Mouse (Mus musculus): ENCODE results near the gene Pdgfc.
"Not testable (repeated sequence)": the region's sequence is repeated elsewhere in the genome, so short reads cannot be mapped to it uniquely, and the experiment has no call there.

Gene Pdgfc

DNA sequence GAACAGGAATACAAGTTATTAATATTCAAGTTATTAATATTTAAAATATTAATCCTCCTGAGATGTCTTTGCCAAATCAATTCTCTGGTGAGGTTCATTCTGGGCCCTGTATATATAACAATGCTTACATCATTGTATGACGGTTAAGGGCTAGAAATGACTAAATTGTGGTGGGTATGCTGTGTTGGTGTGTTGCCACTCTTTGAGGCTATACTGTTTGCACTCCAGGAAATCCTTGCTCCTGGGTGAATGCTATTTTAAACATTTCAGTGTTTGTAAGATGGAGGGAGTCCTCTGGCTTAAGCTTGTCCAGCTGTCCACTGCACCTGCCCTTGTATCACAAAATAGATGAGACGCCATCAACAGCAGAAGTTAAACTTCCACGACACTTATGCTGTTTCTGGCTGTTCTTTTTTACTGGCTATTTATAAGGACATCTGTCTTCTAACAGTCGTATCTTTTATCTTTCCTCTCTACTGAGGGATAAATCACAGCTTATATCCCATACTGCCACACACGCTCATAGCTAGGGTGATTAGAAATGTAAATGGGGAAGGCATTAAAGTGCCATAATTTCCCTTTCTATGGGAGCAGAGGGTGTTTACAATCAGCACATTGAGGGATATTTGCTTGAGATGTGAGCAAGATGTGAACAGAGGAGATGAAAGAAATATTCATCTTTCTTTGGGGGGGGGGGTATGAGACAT, 9.3 kb downstream of the Pdgfc start:
- DNase-seq (ENCODE audit: low read depth, low spot score): no peak

DNA sequence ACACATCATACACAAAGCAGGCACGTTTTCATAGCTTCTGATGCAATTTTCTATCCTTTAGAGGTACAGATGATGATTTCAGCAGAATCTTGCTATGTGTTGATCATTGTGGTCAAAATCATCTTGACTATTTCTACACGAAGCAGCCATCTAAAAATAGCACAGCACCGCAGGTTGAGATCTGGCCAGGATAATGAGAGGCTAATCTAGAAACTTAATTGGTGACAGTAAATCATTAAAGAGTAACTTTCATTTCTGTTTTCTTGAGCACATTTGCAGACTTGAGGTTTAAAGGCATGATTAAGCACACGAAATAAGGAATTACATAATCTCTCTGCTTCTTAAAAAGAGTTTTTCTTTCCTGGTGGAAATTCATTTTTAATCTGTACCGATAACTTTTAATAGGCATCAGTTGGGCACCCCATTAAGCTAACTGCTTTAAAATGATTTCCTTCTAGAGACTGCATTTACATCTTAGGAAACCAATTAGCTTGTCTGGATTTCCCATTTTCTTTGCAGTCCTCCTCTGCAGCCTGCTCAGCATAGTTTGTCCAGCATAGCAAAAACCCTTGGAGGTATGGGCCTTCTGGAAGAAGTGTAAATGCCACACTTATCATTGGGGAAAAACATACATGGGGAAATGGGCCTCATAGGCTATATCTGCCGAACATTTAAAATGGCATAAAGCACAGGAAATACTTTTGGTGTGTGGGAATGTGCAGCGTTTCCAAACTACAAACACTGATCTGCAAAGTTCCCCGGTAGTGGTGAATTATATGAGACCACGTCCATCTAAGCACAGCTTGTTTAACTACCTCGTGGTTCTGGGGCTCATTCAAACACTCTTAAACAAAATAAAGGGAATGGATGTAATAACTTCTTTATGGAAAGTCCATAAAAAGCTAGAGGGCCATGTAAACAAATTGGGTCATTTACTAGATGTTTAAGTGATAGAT, 10.7 kb downstream of the Pdgfc start:
- DNase-seq (ENCODE audit: low read depth, low spot score): no peak

DNA sequence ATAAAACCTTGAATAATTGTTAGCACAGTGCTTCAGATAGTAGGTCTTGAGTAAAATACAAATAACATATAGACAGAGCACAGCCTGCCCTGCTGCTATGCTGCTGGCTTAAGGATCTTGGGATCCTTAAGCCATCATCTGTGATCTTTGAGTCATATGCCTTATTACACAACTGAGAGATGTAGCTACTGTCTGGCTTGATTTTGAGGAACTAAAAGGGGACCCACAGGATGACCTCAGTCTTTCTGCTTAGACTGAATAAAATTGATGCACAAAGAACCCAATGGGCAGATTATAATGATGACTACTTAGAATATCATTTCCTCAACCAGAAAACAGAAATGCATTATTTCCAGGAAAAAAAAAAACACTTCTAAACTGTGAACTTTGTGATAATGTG, 15.3 kb downstream of the Pdgfc start:
- no peak for DNase-seq (ENCODE audit: low read depth, low spot score)

DNA sequence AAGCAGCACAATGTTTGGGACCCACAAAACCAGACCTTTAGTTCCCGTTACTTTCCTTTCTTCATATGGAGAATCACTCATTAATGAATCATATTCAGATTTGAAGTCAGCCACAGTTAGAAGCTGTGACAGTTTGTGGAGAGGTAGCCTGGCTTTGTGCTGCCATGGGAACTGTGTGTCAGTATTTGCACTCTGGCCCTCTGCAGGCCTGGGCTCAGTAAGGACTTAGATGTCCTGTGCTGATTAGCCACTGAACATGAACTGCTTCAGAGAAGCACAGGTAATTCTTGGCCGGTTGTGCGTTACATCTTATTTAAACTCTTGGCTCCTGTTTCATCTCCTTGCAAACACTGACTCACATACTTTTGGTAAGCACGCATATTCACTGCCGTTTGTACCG, 16.2 kb downstream of the Pdgfc start:
- no peak for DNase-seq (ENCODE audit: low read depth, low spot score)

DNA sequence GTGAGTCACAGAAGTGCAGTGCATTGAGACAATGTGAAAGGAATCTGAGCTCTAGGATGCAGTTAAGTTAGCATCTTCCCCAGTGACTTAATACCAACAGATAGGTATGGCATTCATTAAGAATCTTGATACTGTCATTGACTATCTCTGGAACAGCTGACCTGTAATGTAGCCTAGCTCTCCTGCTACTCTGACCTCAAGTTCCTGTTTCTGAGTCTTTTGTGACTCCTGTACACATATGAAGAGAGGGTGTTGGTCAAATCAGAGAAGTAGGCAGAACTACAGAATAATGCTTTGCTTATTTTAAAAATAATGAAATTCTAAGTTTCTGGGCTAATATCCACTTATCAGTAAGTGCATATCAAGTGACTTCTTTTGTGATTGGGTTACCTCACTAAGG, 17.9 kb downstream of the Pdgfc start:
- no peak for DNase-seq (ENCODE audit: low read depth, low spot score)

DNA sequence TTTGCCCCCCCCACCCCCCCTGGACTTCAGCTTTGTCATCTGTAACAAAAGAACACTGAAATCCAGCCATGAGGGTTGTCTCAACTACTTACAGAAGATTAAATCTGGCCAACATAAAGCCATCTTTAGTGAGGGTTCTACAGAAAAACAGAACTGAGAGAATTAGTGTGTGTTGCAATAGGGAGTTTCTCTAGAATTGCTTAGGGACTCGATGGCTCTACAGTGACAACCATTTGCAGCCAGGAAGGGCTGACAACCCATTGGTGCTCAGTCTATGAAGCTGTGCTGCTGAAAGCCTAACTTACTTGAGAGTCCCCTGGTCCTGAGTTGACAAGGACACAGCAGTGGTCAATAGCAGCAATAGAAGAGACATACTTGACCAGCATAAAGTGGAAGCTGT, 21.5 kb downstream of the Pdgfc start:
- no peak for DNase-seq (ENCODE audit: low read depth, low spot score)

DNA sequence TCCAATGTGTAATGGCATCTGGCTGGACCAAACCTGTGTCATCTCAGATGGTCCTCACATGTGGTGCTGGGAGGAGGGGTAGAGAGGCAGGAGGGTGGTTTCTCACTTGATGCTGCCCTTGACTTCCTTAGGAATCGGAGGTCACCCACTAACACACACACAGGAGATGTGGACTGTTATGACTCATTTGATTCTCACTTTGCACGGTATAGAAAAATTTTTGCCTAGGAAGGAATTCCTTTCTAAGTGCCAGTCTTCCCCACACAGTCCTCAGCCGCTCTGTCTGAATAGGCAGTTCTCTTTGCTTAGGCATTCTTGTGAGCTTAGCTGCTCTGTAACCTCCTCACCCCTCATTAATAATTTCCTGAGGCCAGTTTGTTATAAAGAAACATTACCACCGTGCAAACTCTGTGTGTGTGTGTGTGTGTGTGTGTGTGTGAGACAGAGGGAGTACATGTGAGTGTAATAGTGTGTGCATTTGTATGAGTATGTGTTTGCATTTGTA, 22.4 kb downstream of the Pdgfc start:
- DNase-seq (ENCODE audit: low read depth, low spot score): no peak

DNA sequence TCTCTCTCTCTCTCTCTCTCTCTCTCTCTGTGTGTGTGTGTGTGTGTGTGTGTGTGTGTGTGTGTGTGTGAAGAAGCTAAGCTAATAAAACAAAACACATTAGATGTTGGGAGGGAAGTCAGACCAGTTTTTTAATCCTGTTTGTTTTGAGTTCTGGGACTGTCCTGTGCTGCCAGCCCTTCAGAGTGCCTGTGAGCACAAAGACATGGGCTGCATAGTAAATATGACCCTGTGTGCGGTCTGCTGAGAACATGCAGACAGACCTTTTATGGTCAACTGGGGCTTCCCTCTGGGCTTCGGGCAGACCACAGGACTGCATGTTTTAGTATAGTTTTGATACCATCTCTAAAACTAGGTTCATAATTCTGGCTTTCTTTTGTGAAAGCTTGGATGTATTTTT, 32.3 kb downstream of the Pdgfc start:
- DNase-seq (ENCODE audit: low read depth, low spot score): no peak

DNA sequence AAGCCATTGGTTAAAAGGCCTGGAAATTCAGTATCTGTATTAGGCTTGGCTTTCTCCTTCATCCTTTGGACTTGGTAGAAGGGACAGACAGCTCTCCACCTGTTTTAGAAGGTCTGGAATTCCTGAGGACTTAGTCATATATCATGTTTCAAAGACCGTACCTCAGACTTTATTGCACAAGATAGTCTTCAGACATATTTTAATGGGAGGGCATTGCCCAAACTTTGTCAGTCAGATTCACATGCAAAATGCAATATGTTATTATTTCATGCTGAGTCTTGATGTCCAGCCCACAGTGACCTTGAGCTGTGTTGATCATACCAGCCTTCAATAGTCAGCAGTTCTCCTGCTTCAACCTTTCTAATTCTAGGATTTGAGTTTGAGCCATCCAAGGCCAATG, 64.9 kb downstream of the Pdgfc start:
- DNase-seq (ENCODE audit: low read depth, low spot score): no peak

DNA sequence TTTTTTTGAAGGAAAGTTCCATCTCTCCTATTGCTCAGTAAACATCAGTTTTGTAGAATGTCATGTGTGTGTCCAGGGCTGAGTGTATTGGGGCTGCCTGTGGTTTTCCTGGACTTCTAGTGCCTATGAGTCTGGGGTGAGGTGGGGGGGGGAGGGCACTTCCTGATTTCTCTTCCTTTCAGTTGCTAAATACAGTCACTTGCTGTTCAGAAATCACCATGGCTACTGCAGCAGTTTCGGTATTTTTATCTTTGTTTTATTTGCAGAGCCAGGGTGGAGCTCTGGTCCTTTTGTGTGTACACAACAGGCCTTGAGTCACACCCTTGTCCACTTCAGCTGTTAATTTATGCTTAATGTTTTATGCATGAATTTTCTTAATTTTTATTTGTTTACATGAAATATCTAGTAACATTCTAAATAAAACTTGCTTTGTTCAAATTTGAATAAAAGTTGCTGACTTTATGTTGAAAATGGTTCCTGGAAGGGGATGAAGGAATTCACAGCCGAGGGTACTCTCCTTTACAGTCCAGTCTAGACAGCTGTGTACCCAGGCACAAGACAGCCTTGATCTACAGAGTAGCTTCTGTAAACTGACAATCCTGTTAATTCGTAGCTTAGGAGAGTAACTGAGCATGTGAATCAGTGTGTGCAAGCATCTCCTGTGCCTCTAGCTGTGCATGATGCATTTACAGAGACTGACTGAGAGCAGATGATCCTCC, 66.1 kb downstream of the Pdgfc start:
- DNase-seq (ENCODE audit: low read depth, low spot score): no peak

DNA sequence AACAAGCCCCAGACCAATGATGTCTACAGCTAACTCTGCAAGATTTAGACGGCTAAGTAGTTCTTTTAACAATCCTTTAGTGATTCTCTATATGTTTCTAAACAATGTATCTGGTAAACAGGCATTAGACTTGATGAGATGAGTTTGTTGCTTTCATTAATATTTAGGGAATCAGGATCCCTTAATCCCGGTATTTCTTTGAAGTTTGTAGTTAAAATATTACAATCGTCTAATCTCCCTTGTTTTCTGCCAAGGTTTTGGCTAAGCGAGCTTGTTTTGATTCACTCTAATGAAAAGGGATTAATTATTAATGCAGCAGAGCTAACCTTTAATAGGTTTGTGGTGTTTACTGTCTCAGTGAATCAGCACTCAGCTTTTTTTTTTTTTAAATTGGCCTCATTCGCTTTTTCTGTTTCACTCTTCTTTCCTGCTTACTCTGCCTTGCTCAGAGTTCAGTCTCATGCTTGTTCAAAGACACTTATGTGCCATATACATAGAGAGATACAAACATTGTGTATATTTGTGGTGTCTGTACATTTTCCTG, 66.7 kb downstream of the Pdgfc start:
- DNase-seq (ENCODE audit: low read depth, low spot score): no peak

DNA sequence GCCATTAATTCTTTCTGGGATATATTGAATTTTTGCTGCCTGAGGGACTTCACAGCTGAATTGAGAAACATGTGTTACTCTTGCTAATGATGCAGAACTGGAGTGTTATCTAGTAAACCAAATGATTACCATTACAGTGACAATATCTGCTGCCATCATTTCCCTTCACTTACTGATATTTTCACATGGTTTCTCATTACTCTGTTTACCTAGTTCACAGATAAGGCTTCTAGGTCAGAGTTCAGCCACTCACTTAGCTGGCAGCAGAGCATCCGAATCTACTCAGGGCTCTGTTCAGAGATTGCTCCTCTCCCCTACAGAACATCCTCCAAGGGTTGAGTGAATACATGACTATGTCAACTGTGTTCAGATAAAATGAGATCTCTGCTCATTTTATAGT, 71.3 kb downstream of the Pdgfc start:
- DNase-seq (ENCODE audit: low read depth, low spot score): no peak

DNA sequence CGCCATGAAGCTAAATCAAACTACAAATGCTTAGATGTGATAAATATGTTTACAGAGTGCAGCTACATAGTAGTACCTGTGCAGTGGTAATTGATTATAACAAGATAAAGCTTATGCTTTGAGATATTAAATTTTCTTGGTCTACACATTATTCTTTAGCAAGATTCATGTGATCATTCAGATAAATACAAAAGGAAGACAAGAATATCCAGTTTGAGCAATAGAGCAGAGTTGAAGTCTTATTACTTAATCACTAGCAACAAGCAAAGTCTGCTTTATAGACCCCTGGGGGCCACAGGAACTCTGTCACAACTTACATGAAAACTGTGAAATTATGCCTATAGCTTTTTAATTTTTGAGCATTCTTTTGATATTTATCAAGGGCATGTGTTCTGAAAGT, 74.8 kb downstream of the Pdgfc start:
- DNase-seq (ENCODE audit: low read depth, low spot score): no peak

DNA sequence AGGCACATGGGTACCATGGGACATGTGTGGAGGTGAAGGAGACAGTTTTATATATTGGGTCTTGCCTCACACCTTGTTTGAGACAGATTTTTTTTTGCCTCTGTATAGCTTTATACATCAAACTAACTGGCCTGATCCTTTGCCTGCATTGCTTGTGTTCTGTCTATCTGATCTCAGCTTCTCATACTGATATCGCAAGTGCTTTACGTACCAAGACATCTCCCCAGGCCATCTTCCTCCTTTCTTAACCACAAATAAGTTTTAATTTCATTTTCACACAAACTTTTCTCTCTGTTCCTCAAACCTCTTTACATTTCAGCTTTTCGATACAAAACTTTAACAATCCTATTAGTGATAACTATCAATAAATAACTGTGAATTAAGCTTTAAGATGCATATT, 76.7 kb downstream of the Pdgfc start:
- no peak for DNase-seq (ENCODE audit: low read depth, low spot score)

DNA sequence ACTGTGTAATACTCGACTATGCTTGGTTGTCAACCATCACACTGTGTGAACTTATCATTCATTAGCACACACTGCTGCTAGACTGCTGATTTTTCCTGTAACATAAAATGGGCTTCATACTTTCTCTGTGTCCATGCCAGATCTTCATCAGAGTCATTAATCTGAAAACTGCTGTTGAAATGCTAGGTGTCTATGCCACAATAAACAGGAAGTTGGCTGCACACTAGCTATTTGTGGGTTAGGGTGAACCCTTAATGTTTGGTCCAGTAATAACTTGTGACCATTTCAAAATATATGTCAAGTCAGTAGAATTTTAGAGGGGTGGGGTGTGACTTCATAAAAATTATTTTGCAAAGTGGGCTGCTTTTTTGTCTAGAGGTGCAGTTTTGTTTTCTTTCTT, 84.4 kb downstream of the Pdgfc start:
- DNase-seq (ENCODE audit: low read depth, low spot score): no peak

DNA sequence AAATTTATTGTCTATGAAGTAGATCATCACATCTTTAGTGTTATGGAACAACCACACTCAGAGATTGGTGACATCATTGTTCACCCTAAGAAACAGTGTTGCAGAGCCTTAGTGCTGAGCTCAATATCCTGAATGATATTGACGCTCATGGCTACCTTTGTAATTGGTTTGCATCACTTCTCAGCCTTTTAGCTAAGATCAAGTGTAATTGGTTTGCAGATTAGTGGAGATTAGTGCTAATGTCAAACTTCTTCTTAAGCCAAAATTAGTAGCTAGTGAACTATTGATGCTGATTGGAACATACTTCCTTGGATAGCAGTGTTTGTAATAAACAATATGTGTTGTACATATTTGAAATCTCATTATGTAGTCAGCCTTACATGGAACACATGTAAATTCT, 85.5 kb downstream of the Pdgfc start:
- no peak for DNase-seq (ENCODE audit: low read depth, low spot score)

DNA sequence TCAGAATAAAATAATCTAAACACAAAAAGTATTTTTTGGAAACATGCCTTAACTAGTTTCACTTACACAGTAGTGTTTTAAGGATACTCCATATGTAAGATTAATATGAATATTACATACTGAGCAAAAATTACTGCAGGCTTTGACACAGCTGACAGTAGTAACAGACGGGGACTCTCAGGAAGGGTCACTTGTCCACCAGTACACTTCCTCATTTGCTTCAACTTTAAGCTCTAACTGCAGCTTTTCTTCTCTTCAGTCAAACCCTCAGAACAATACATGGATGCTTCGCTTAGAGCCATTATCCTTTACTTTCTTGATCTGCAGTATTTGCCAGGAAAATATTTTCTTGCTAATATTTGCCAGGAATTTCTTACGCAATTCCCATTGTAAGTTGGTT, 87.2 kb downstream of the Pdgfc start:
- no peak for DNase-seq (ENCODE audit: low read depth, low spot score)

DNA sequence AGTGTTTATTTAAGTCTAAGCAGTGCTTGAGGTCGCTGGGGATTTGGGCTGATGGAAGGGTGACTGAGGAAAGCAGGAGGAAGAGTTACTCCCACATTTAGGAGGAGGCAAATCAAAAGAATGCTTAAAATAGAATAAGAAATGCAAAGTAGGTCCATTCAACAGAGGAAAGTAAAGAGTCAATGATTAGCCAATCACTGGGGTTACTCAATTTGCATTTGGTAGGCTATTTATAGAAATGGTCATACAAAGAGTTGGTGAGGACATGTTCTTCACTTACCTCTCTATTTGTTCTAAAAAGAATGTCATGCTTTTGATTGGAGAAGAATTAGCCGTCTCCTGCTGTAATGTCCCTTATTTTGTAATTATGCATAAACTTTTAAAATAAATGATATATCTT, 90.8 kb downstream of the Pdgfc start:
- DNase-seq (ENCODE audit: low read depth, low spot score): no peak

DNA sequence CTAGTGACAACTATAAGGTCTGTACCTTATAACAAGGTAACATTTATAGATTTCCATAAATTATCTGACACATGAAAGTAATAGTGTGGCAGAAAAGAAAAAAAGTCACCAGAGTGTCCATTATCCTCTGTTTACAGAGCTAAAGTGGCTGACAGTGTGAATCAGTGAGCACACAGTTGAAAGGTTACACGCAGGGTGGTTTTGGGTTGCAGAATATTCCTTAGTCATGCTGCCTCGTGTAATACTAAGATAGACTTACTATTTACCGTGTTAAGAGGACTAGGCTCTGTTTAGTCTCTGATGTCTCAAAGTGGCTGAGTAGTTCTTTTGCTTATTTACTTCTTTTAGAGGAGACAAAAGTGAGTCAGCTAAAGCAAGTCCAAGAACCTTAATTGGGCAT, 100.8 kb downstream of the Pdgfc start:
- no peak for DNase-seq (ENCODE audit: low read depth, low spot score)

DNA sequence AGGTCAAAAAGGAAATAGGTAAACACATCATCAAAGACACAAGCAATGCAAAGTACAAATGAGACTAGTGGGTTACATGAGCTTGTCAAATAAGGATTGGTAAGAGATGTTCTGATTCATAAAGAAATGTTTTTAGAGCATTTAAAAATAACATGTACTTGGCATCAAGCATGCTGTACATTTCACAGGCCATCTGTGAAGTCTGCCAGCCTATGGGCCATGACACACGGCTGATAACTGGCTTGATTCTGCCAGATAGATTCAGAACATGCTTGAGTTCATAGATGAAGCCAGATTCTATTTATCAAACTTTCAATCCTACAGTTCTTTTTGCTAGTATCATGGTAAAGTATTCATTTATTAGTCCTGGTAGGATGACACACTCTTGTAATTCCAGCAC, 101.8 kb downstream of the Pdgfc start:
- not testable (repeated sequence) for DNase-seq (ENCODE audit: low read depth, low spot score)

DNA sequence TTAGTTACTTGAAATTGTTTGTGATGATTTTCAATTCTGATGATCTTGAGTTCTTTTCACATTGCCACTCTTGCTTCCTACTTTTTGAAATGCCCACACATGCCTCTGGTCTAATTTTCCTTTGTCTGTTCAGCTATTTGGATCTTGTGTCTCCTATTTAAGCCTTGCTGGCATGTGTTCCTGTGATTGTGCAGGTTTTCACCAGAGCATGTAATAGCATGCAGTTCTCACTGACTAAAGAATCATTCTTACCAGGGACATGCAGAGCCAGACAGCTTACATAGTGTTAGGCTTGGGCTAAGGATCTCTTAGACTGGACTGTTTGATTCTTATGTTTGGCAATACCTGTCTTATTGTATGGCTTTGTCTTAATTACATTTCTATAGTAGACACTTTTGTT, 107.5 kb downstream of the Pdgfc start:
- no peak for DNase-seq (ENCODE audit: low read depth, low spot score)

DNA sequence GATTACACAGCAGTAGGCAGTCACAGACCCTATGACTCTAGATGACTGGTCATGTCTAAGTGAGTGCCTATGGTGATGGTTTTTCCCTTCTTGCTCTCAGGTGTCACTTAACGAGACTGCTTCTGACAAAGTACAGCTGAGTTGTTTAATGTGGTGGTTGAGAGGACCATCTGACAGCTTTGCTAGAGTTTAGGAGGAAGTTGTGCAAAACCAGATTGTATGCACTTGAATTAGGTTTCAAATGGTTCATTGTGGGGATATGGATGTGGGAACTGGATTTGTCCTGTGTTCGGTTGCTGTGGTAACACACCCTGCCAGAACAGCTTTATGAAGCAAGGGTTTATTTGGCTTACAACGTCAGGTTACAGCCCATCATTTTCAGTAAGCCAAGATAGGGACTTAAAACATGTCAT, 112.9 kb downstream of the Pdgfc start:
- no peak for DNase-seq (ENCODE audit: low read depth, low spot score)

All from retina, adult 2 months (tissue).